Mouse (Mus musculus) thymus, adult 2 months (tissue): ENCODE measurements at regions not wholly inside any gene's neighbourhood (a gene's known extent, or its start where the extent isn't known, plus 50 kb on each side); places are given as distances from the start of the nearest gene placed in this dataset.

Experiments
- CTCF ChIP-seq: fragments of 200-500 bp; IDR thresholded peaks from 2 replicates; pipeline ENCODE4 v1.5.1; 2012; ENCODE audit warnings: mild to moderate bottlenecking, control low read depth, low read length, moderate library complexity, borderline replicate concordance; ENCODE audit not compliant: control insufficient read depth, poor library complexity, insufficient read depth; ENCODE audit errors: extremely low read depth
- POLR2A ChIP-seq: fragments of 200-500 bp; IDR thresholded peaks from 2 replicates; pipeline ENCODE4 v1.6.1; 2012; ENCODE audit warnings: mild to moderate bottlenecking, low read length, control low read depth, moderate library complexity; ENCODE audit not compliant: control insufficient read depth, poor library complexity, insufficient read depth; ENCODE audit errors: extremely low read depth

DNA sequence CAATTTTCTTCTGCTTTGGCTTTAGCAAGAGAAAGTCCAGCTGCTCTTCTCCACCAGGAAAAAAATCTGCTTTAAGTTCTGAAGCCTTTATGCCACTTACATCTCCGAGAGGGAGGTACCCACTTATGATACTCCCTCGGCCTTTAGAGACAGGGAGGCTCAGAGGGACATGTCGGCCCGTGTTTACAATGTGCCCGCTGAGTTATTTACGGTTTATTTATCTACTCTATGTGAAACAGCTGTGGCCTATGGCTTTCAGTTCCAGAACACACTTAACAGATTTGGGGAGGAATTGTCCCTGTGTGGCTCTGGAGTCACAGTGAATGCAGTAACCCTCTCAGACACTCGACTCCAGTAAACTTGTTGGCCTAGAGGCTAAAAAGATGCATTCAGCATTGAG lies 409.3 kb upstream of the Tnp1 start:
- TF ChIP-seq CTCF (no peak), POLR2A (no peak)
